Mouse (Mus musculus) cerebellum, adult 2 months (tissue): ENCODE measurements at regions not wholly inside any gene's neighbourhood (a gene's known extent, or its start where the extent isn't known, plus 50 kb on each side); places are given as distances from the start of the nearest gene placed in this dataset.

Experiments
- DNase-seq, 2 experiments: peaks; one replicate each; pipeline ENCODE4 v3.0.0; 2021
- H3K27ac ChIP-seq: fragments of 200-500 bp; 2 replicates; pipeline ENCODE4 v1.5.1; 2012; ENCODE audit warnings: low read length, control low read depth, inconsistent platforms; ENCODE audit not compliant: insufficient read depth
- H3K27me3 ChIP-seq: fragments of 200-500 bp; 2 replicates; pipeline ENCODE4 v1.6.1; 2012; ENCODE audit warnings: inconsistent platforms, mild to moderate bottlenecking, low read length, moderate library complexity; ENCODE audit not compliant: control insufficient read depth, insufficient read depth
- H3K4me1 ChIP-seq: fragments of 200-500 bp; 2 replicates; pipeline ENCODE4 v1.6.1; 2011; ENCODE audit warnings: low read length; ENCODE audit not compliant: control insufficient read depth, insufficient read depth
- H3K4me3 ChIP-seq: fragments of 200-500 bp; replicated peaks from 2 replicates; pipeline ENCODE3; 2011; ENCODE audit warnings: mild to moderate bottlenecking, low read depth, low read length, control low read depth; ENCODE audit not compliant: insufficient read depth
- CTCF ChIP-seq: fragments of 200-500 bp; IDR thresholded peaks from 2 replicates; pipeline ENCODE4 v1.5.1; 2011; ENCODE audit warnings: low read depth, mild to moderate bottlenecking, control low read depth, low read length, moderate library complexity, borderline replicate concordance; ENCODE audit not compliant: insufficient read depth
- POLR2A ChIP-seq: fragments of 200-500 bp; IDR thresholded peaks from 2 replicates; pipeline ENCODE4 v1.6.1; 2011; ENCODE audit warnings: low read length, control low read depth, borderline replicate concordance; ENCODE audit not compliant: insufficient read depth
- WGBS: fragments of 180-500 bp; shearing (Covaris S2); methylation state at CpG from one replicate; pipeline ENCODE4 v1.1.7; 2018; 5-methylcytosine and 5-hydroxymethylcytosine counted together

- TF ChIP-seq POLR2A (no peak), CTCF (no peak)
- Histone ChIP-seq H3K27ac (no peak overlapping the region), H3K4me3 (no peak overlapping the region), H3K27me3 (no peaks in the 10 kb centered on the region), H3K4me1 (no peaks in the 10 kb centered on the region; the same call in 1 of the 2 replicates)
- no peak for DNase-seq
- WGBS = 94% methylated on average over 3 of the region's 3 CpGs
These were observed 176.4 kb upstream of the Gjb5 start for GRCm38 (mm10) chr4:127534411-127534810.

- H3K4me1 ChIP-seq = no peaks in the 10 kb centered on the region; the same call in 1 of the 2 replicates
- no peak overlapping the region for H3K27ac ChIP-seq
- H3K27me3 ChIP-seq = no peaks in the 10 kb centered on the region
- no peak for DNase-seq
- H3K4me3 ChIP-seq = no peak overlapping the region
- 79% methylated on average over 4 of the region's 4 CpGs for WGBS
- TF ChIP-seq CTCF (no peak), POLR2A (no peak)
These were observed 175.7 kb upstream of the Gjb5 start for GRCm38 (mm10) chr4:127533726-127534125.

GRCm38 (mm10) chr4:127530779-127531178, 172.8 kb upstream of the Gjb5 start:
- H3K27ac ChIP-seq = no peak overlapping the region
- no peaks in the 10 kb centered on the region; the same call in 1 of the 2 replicates for H3K4me1 ChIP-seq
- WGBS = 88% methylated on average over 11 of the region's 11 CpGs
- H3K27me3 ChIP-seq = no peaks in the 10 kb centered on the region
- no peak for DNase-seq
- TF ChIP-seq CTCF (no peak), POLR2A (no peak)
- H3K4me3 ChIP-seq = no peak overlapping the region

DNA sequence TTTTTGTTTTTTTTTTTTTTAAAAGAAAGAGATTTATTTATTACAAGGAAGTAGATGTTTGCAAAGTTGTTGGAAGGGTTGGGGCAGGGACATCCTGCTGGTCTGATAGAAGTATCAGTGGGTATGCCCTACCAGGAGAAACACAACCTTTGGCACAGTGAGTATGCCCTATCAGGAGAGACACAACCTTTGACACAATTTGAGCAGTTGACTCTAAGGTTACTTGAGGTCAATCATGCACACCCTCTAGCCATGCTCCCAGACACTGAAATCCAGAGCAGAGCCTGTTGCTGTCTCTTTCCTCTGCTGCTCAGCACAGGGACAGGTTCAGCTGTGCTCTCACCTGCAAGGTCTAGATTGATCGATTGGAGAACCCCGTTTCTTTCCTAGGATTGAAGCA, 164.2 kb upstream of the Gjb5 start:
- Histone ChIP-seq H3K27me3 (no peaks in the 10 kb centered on the region), H3K4me3 (no peak overlapping the region), H3K27ac (no peak overlapping the region), H3K4me1 (no peaks in the 10 kb centered on the region)
- TF ChIP-seq POLR2A = no peak
- TF ChIP-seq CTCF = no peak
- WGBS = 90% methylated on average over 2 of the region's 2 CpGs
- DNase-seq = no peak

GRCm38 (mm10) chr4:127517978-127518377, 160.0 kb upstream of the Gjb5 start:
- no peak for DNase-seq
- TF ChIP-seq CTCF (0 out of 2 replicates have a peak, but pooled peaks have one; percentile 14), POLR2A (no peak)
- 96% methylated on average over 1 of the region's 1 CpGs for WGBS
- Histone ChIP-seq H3K27me3 (no peaks in the 10 kb centered on the region), H3K4me3 (no peak overlapping the region), H3K4me1 (no peaks in the 10 kb centered on the region), H3K27ac (no peak overlapping the region)

- TF ChIP-seq CTCF = no peak
- TF ChIP-seq POLR2A = no peak
- H3K4me1 ChIP-seq = no peaks in the 10 kb centered on the region
- H3K27ac ChIP-seq = no peak overlapping the region
- no peak overlapping the region for H3K4me3 ChIP-seq
- 72% methylated on average over 7 of the region's 7 CpGs for WGBS
- no peaks in the 10 kb centered on the region for H3K27me3 ChIP-seq
- DNase-seq = no peak
These were observed 159.6 kb upstream of the Gjb5 start for GRCm38 (mm10) chr4:127517539-127517938.

DNA sequence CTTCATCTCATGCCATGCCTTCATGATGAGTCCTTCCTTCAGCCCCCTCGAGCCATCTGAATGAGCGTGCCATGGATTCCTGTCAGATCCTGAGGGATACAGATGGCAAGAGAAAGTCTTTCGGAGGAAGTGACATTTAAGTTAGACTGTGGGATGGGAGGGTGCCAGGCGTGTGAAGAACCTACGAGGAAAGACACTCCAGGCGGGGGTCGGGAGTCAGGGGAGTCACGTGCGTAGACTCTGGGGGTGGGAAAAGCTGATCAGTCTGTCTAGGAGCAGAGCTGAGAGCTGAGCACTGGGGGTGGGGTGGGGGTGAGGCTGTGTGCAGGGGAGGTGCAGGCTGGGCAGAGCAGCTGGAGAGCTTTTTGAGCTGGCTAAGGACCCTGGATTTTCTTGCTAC, 152.0 kb upstream of the Gjb5 start:
- H3K4me1 ChIP-seq = no peaks in the 10 kb centered on the region
- 66% methylated on average over 9 of the region's 9 CpGs for WGBS
- no peak for DNase-seq
- no peak for TF ChIP-seq CTCF
- TF ChIP-seq POLR2A = no peak
- no peak overlapping the region for H3K27ac ChIP-seq
- H3K4me3 ChIP-seq = no peak overlapping the region
- no peaks in the 10 kb centered on the region for H3K27me3 ChIP-seq

DNA sequence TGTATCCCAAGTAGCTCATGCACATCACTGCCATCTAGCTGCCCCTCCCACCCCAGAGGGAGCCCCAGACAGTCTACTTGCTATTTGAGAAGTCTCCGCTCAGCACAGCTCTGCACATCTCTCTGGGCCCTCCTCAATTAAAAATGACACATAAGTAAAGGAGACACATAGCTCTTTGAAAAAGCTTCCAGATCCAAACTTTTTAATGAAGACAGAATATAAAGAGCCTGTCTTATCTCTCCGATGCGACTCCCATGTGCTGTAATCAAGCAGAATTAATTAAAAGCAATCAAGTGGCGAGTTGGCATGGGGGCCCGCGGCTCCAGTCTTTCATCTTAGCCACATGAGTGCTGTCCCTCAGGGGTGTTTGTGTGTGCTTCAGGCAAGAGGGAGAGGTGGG, 144.6 kb upstream of the Gjb5 start:
- DNase-seq = no peak
- 70% methylated on average over 6 of the region's 6 CpGs for WGBS
- Histone ChIP-seq H3K4me1 (peaks cover 11% of the 10 kb centered on the region), H3K4me3 (no peak overlapping the region), H3K27ac (no peak overlapping the region), H3K27me3 (no peaks in the 10 kb centered on the region)
- TF ChIP-seq CTCF (no peak), POLR2A (no peak)
